Mouse (Mus musculus): Measurements from ENCODE around the gene Ttll7. TPM values are rescaled to one million over a fixed set of nuclear protein-coding genes. Genes with fewer than 3 reads are reported as not detected.

The Ttll7 gene
- polyA plus RNA-seq, 1 experiment from 2014 or later, result 7.6 TPM

- H3K9me3 ChIP-seq (replicated peaks; ENCODE audit: control insufficient read depth, low read length), result no peaks in the 10 kb centered on the region
- H3K36me3 ChIP-seq (replicated peaks; ENCODE audit: control insufficient read depth, insufficient read depth, low read depth, low read length), result no peaks in the 10 kb centered on the region
- DNase-seq (ENCODE audit: low spot score), result peak; percentile 87
- no peaks in the 10 kb centered on the region for H3K27me3 ChIP-seq (ENCODE audit: control insufficient read depth, insufficient read depth, low read length)
- no peak overlapping the region for H3K27ac ChIP-seq (replicated peaks; ENCODE audit: low read depth, low read length)
- WGBS, result 14% methylated on average over 12 of the region's 12 CpGs
- H3K9ac ChIP-seq (replicated peaks; ENCODE audit: low read length), result no peak overlapping the region
- ATAC-seq (replicated peaks; ENCODE audit: insufficient number of reproducible peaks, low FRiP score, low TSS enrichment, low read depth), result peak; percentile 72; the same call in 1 of the 2 replicates
- H3K4me2 ChIP-seq (ENCODE audit: low read depth, low read length), result no peak overlapping the region
- H3K4me1 ChIP-seq (ENCODE audit: control insufficient read depth, insufficient read depth, low read length), result no peaks in the 10 kb centered on the region
- no peak overlapping the region for H3K4me3 ChIP-seq (ENCODE audit: low read depth, low read length)
Observed at GRCm38 (mm10) chr3:146914798-146915197, 62.6 kb downstream of the Ttll7 start.

- Histone ChIP-seq H3K27ac (replicated peaks; ENCODE audit: low read depth, low read length) (no peak overlapping the region), H3K4me1 (ENCODE audit: control insufficient read depth, insufficient read depth, low read length) (no peaks in the 10 kb centered on the region), H3K4me2 (ENCODE audit: low read depth, low read length) (no peak overlapping the region), H3K9me3 (replicated peaks; ENCODE audit: control insufficient read depth, low read length) (no peaks in the 10 kb centered on the region), H3K9ac (replicated peaks; ENCODE audit: low read length) (no peak overlapping the region), H3K36me3 (replicated peaks; ENCODE audit: control insufficient read depth, insufficient read depth, low read depth, low read length) (no peaks in the 10 kb centered on the region), H3K27me3 (ENCODE audit: control insufficient read depth, insufficient read depth, low read length) (no peaks in the 10 kb centered on the region), H3K4me3 (ENCODE audit: low read depth, low read length) (no peak overlapping the region)
- DNase-seq (ENCODE audit: low spot score) (no peak), ATAC-seq (replicated peaks; ENCODE audit: insufficient number of reproducible peaks, low FRiP score, low TSS enrichment, low read depth) (no peak)
- WGBS, result 75% methylated on average over 8 of the region's 8 CpGs
Observed at GRCm38 (mm10) chr3:146917891-146918290, 65.7 kb downstream of the Ttll7 start.

GRCm38 (mm10) chr3:146918323-146918722 lies 66.2 kb downstream of the Ttll7 start:
- ATAC-seq (replicated peaks; ENCODE audit: insufficient number of reproducible peaks, low FRiP score, low TSS enrichment, low read depth) (no peak), DNase-seq (ENCODE audit: low spot score) (no peak)
- Histone ChIP-seq H3K36me3 (replicated peaks; ENCODE audit: control insufficient read depth, insufficient read depth, low read depth, low read length) (no peaks in the 10 kb centered on the region), H3K4me3 (ENCODE audit: low read depth, low read length) (no peak overlapping the region), H3K27ac (replicated peaks; ENCODE audit: low read depth, low read length) (no peak overlapping the region), H3K9ac (replicated peaks; ENCODE audit: low read length) (no peak overlapping the region), H3K27me3 (ENCODE audit: control insufficient read depth, insufficient read depth, low read length) (no peaks in the 10 kb centered on the region), H3K9me3 (replicated peaks; ENCODE audit: control insufficient read depth, low read length) (no peaks in the 10 kb centered on the region), H3K4me2 (ENCODE audit: low read depth, low read length) (no peak overlapping the region), H3K4me1 (ENCODE audit: control insufficient read depth, insufficient read depth, low read length) (no peaks in the 10 kb centered on the region)
- 88% methylated on average over 11 of the region's 11 CpGs for WGBS

GRCm38 (mm10) chr3:146927311-146928015 lies 75.3 kb downstream of the Ttll7 start:
- no peaks in the 10 kb centered on the region for H3K36me3 ChIP-seq (replicated peaks; ENCODE audit: control insufficient read depth, insufficient read depth, low read depth, low read length)
- H3K27ac ChIP-seq (replicated peaks; ENCODE audit: low read depth, low read length), result no peak overlapping the region
- H3K9ac ChIP-seq (replicated peaks; ENCODE audit: low read length), result no peak overlapping the region
- DNase-seq (ENCODE audit: low spot score) (no peak), ATAC-seq (replicated peaks; ENCODE audit: insufficient number of reproducible peaks, low FRiP score, low TSS enrichment, low read depth) (no peak)
- no peaks in the 10 kb centered on the region for H3K4me1 ChIP-seq (ENCODE audit: control insufficient read depth, insufficient read depth, low read length)
- H3K9me3 ChIP-seq (replicated peaks; ENCODE audit: control insufficient read depth, low read length), result no peaks in the 10 kb centered on the region
- H3K27me3 ChIP-seq (ENCODE audit: control insufficient read depth, insufficient read depth, low read length), result no peaks in the 10 kb centered on the region
- no peak overlapping the region for H3K4me2 ChIP-seq (ENCODE audit: low read depth, low read length)
- no peak overlapping the region for H3K4me3 ChIP-seq (ENCODE audit: low read depth, low read length)
- WGBS, result 91% methylated on average over 6 of the region's 6 CpGs

GRCm38 (mm10) chr3:146928141-146928540 lies 76.0 kb downstream of the Ttll7 start:
- 89% methylated on average over 7 of the region's 7 CpGs for WGBS

GRCm38 (mm10) chr3:146929011-146929410 lies 76.8 kb downstream of the Ttll7 start:
- no peak overlapping the region for H3K4me2 ChIP-seq (ENCODE audit: low read depth, low read length)
- H3K9me3 ChIP-seq (replicated peaks; ENCODE audit: control insufficient read depth, low read length), result no peaks in the 10 kb centered on the region
- H3K4me3 ChIP-seq (ENCODE audit: low read depth, low read length), result no peak overlapping the region
- no peak for DNase-seq (ENCODE audit: low spot score)
- H3K9ac ChIP-seq (replicated peaks; ENCODE audit: low read length), result no peak overlapping the region
- ATAC-seq (replicated peaks; ENCODE audit: insufficient number of reproducible peaks, low FRiP score, low TSS enrichment, low read depth), result no peak
- no peaks in the 10 kb centered on the region for H3K36me3 ChIP-seq (replicated peaks; ENCODE audit: control insufficient read depth, insufficient read depth, low read depth, low read length)
- 84% methylated on average over 5 of the region's 5 CpGs for WGBS
- no peaks in the 10 kb centered on the region for H3K4me1 ChIP-seq (ENCODE audit: control insufficient read depth, insufficient read depth, low read length)
- H3K27ac ChIP-seq (replicated peaks; ENCODE audit: low read depth, low read length), result no peak overlapping the region
- H3K27me3 ChIP-seq (ENCODE audit: control insufficient read depth, insufficient read depth, low read length), result no peaks in the 10 kb centered on the region

More at GRCm38 (mm10) chr3:146928141-146928540, 76.0 kb downstream of the Ttll7 start:
- ATAC-seq (replicated peaks; ENCODE audit: insufficient number of reproducible peaks, low FRiP score, low TSS enrichment, low read depth), result no peak
- Histone ChIP-seq H3K9ac (replicated peaks; ENCODE audit: low read length) (no peak overlapping the region), H3K27ac (replicated peaks; ENCODE audit: low read depth, low read length) (no peak overlapping the region), H3K4me3 (ENCODE audit: low read depth, low read length) (no peak overlapping the region), H3K36me3 (replicated peaks; ENCODE audit: control insufficient read depth, insufficient read depth, low read depth, low read length) (no peaks in the 10 kb centered on the region), H3K4me2 (ENCODE audit: low read depth, low read length) (no peak overlapping the region), H3K4me1 (ENCODE audit: control insufficient read depth, insufficient read depth, low read length) (no peaks in the 10 kb centered on the region), H3K9me3 (replicated peaks; ENCODE audit: control insufficient read depth, low read length) (no peaks in the 10 kb centered on the region), H3K27me3 (ENCODE audit: control insufficient read depth, insufficient read depth, low read length) (no peaks in the 10 kb centered on the region)
- DNase-seq (ENCODE audit: low spot score), result no peak

GRCm38 (mm10) chr3:146931190-146931589 lies 79.0 kb downstream of the Ttll7 start:
- ATAC-seq (replicated peaks; ENCODE audit: insufficient number of reproducible peaks, low FRiP score, low TSS enrichment, low read depth) (no peak), DNase-seq (ENCODE audit: low spot score) (no peak)
- H3K27me3 ChIP-seq (ENCODE audit: control insufficient read depth, insufficient read depth, low read length), result no peaks in the 10 kb centered on the region
- no peak overlapping the region for H3K4me3 ChIP-seq (ENCODE audit: low read depth, low read length)
- H3K4me2 ChIP-seq (ENCODE audit: low read depth, low read length), result no peak overlapping the region
- H3K9me3 ChIP-seq (replicated peaks; ENCODE audit: control insufficient read depth, low read length), result no peaks in the 10 kb centered on the region
- no peak overlapping the region for H3K27ac ChIP-seq (replicated peaks; ENCODE audit: low read depth, low read length)
- no peaks in the 10 kb centered on the region for H3K36me3 ChIP-seq (replicated peaks; ENCODE audit: control insufficient read depth, insufficient read depth, low read depth, low read length)
- no peak overlapping the region for H3K9ac ChIP-seq (replicated peaks; ENCODE audit: low read length)
- no peaks in the 10 kb centered on the region for H3K4me1 ChIP-seq (ENCODE audit: control insufficient read depth, insufficient read depth, low read length)
- WGBS, result 92% methylated on average over 9 of the region's 9 CpGs

GRCm38 (mm10) chr3:146932506-146932905 lies 80.3 kb downstream of the Ttll7 start:
- ATAC-seq (replicated peaks; ENCODE audit: insufficient number of reproducible peaks, low FRiP score, low TSS enrichment, low read depth) (no peak), DNase-seq (ENCODE audit: low spot score) (no peak)
- Histone ChIP-seq H3K27ac (replicated peaks; ENCODE audit: low read depth, low read length) (no peak overlapping the region), H3K4me2 (ENCODE audit: low read depth, low read length) (no peak overlapping the region), H3K36me3 (replicated peaks; ENCODE audit: control insufficient read depth, insufficient read depth, low read depth, low read length) (no peaks in the 10 kb centered on the region), H3K4me3 (ENCODE audit: low read depth, low read length) (no peak overlapping the region), H3K9me3 (replicated peaks; ENCODE audit: control insufficient read depth, low read length) (no peaks in the 10 kb centered on the region), H3K9ac (replicated peaks; ENCODE audit: low read length) (no peak overlapping the region), H3K27me3 (ENCODE audit: control insufficient read depth, insufficient read depth, low read length) (no peaks in the 10 kb centered on the region), H3K4me1 (ENCODE audit: control insufficient read depth, insufficient read depth, low read length) (no peaks in the 10 kb centered on the region)
- WGBS, result 77% methylated on average over 5 of the region's 5 CpGs

All from embryonic facial prominence, embryonic 11.5 days (tissue).